Mouse (Mus musculus) neutrophil, adult 59 days (primary cell): ENCODE results near the gene Bhlhe40. TPM values are rescaled to one million over a fixed set of nuclear protein-coding genes. Genes with fewer than 3 reads are reported as not detected.

Experiments
- total RNA-seq, 2 experiments: library from RNA; stranded (reverse); gene quantifications; 1 replicate in 1 of 2; 2 replicates in 1 of 2; pipeline ENCODE4 v1.2.4; 2023

The Bhlhe40 gene
- 10 to 100 TPM; 40.2 to 51.7 TPM for total RNA-seq

GRCm38 (mm10) chr6:108660206-108660877 is at the start of gene Bhlhe40:
Bhlhe40 (plus strand) TSS chr6:108660629.

Other genes starting within 250 kb of the Bhlhe40 start
- 10 to 100 TPM; 45.8 to 58.4 TPM for gene Arl8b, start 122.5 kb downstream of the Bhlhe40 start, total RNA-seq
- 100 to 1,000 TPM; 125 to 156 TPM for gene Edem1, start 168.0 kb downstream of the Bhlhe40 start, total RNA-seq